Mouse (Mus musculus) hindbrain, embryonic 10.5 days (tissue): ENCODE data around the gene Enox1. TPM values are rescaled to one million over a fixed set of nuclear protein-coding genes. Genes with fewer than 3 reads are reported as not detected.

Experiments
- DNase-seq: peaks from one replicate; pipeline ENCODE4 v3.0.0-alpha.2; 2017; ENCODE audit warnings: low spot score
- H3K27ac ChIP-seq: fragments of 300-500 bp; sonication (generic); 2 replicates; pipeline ENCODE4 v1.5.1; 2016; ENCODE audit warnings: mild to moderate bottlenecking, moderate library complexity
- H3K27me3 ChIP-seq: fragments of 300-500 bp; sonication (generic); 2 replicates; pipeline ENCODE4 v1.6.1; 2016; ENCODE audit warnings: mild to moderate bottlenecking; ENCODE audit not compliant: poor library complexity, insufficient read depth, severe bottlenecking
- H3K36me3 ChIP-seq: fragments of 300-500 bp; sonication (generic); 2 replicates; pipeline ENCODE4 v1.6.1; 2016; ENCODE audit warnings: mild to moderate bottlenecking, moderate library complexity
- H3K4me1 ChIP-seq: fragments of 300-500 bp; sonication (generic); replicated peaks from 2 replicates; pipeline ENCODE4 v1.6.1; 2016; ENCODE audit warnings: mild to moderate bottlenecking
- H3K4me3 ChIP-seq: fragments of 300-500 bp; sonication (generic); 2 replicates; pipeline ENCODE4 v1.5.1; 2016; ENCODE audit warnings: mild to moderate bottlenecking, moderate library complexity
- H3K9me3 ChIP-seq: fragments of 300-500 bp; sonication (generic); 2 replicates; pipeline ENCODE4 v1.6.1; 2016; ENCODE audit warnings: mild to moderate bottlenecking, moderate library complexity
- WGBS: fragments of 180-500 bp; shearing (Covaris S2); methylation state at CpG from one replicate; pipeline ENCODE4 v1.1.7; 2016; 5-methylcytosine and 5-hydroxymethylcytosine counted together
- polyA plus RNA-seq: library from polyadenylated mRNA; unstranded; fragments of >200 nt; fragmentation: Nextera tagmentation; extraction: Ambion mirVana; gene quantifications from 2 replicates; pipeline ENCODE4 v1.2.1, GENCODE M21; 2016

Gene Enox1
- polyA plus RNA-seq, 1 experiment from 2014 or later = 17.6 TPM

- Histone ChIP-seq H3K9me3 (no peaks in the 10 kb centered on the region), H3K36me3 (no peaks in the 10 kb centered on the region), H3K4me3 (no peak overlapping the region), H3K4me1 (no peaks in the 10 kb centered on the region), H3K27ac (no peak overlapping the region), H3K27me3 (no peaks in the 10 kb centered on the region)
- no peak for DNase-seq
- WGBS = 94% methylated on average over 5 of the region's 5 CpGs
Observed at GRCm38 (mm10) chr14:77744638-77745240, 588.2 kb downstream of the Enox1 start.

- Histone ChIP-seq H3K4me1 (no peaks in the 10 kb centered on the region), H3K4me3 (no peak overlapping the region), H3K36me3 (no peaks in the 10 kb centered on the region), H3K27ac (no peak overlapping the region), H3K27me3 (no peaks in the 10 kb centered on the region), H3K9me3 (0 out of 2 replicates have a peak, but pooled peaks cover 6% of the 10 kb centered on the region)
- no peak for DNase-seq
Observed at GRCm38 (mm10) chr14:77748920-77749319, 592.4 kb downstream of the Enox1 start.

Other genes with a start within 250 kb of the Enox1 start
- gene Ccdc122, start 120.0 kb upstream of the Enox1 start, polyA plus RNA-seq = 0.95 TPM in 2 replicates
- 4.3 and 5.3 TPM in 2 replicates for gene Lacc1, start 119.9 kb upstream of the Enox1 start, polyA plus RNA-seq